Mouse (Mus musculus): Measurements from ENCODE around the gene Styxl1.

DNA sequence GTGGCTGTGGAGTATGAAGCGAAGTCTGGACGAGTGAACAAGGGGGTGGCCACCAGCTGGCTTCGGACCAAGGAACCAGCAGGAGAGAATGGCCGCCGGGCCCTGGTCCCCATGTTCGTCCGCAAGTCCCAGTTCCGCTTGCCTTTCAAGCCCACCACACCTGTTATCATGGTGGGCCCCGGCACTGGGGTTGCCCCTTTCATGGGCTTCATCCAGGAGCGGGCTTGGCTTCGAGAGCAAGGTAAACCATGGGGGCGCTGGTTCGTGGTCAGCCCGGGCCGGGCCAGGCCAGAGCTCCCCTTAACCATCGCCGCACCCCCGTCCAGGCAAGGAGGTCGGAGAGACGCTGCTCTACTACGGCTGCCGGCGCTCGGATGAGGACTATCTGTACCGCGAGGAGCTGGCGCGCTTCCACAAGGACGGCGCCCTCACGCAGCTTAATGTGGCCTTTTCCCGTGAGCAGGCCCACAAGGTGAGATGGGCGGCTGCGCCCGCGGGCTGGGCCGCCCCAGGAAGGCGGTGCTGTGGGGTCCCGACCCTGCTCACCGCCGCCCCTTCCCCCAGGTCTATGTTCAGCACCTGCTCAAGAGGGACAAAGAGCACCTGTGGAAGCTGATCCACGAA, 44.0 kb downstream of the Styxl1 start:
- no peak for TF ChIP-seq CTCF (IDR thresholded peaks at IDR 0.05; ENCODE audit: control insufficient read depth, insufficient read depth, insufficient replicate concordance, low read depth, low read length)
- TF ChIP-seq POLR2A (IDR thresholded peaks at IDR 0.05; ENCODE audit: control insufficient read depth, low read depth, low read length) = no peak

Data from testis, adult 2 months (tissue).